ENCODE assay signal across 8 mouse cellular contexts in genomic region chr14:31493901-31494300, GRCm38 (mm10). TPM values are rescaled to one million over a fixed set of nuclear protein-coding genes. Genes with fewer than 3 reads are reported as not detected.
DNase-seq lines count a peak whose midpoint lies in the region; ATAC-seq lines count a peak whose summit lies in the region.

No protein-coding gene starts in this region.

- no peak for ATAC-seq in lung, embryonic 15.5 days (ENCODE audit: borderline replicate concordance, extremely low read depth, low FRiP score, low TSS enrichment)
- no peak for ATAC-seq in embryonic facial prominence, embryonic 11.5 days (replicated peaks; ENCODE audit: insufficient number of reproducible peaks, low FRiP score, low TSS enrichment, low read depth)
- ATAC-seq in limb, embryonic 11.5 days (ENCODE audit: insufficient number of reproducible peaks, low FRiP score, low TSS enrichment, low read depth): no peak

- H3K4me2 ChIP-seq in lung, embryonic 15.5 days: peak overlapping the region; percentile 79
- H3K4me2 ChIP-seq in embryonic facial prominence, embryonic 11.5 days (ENCODE audit: low read depth, low read length): peak overlapping the region; percentile 62
- H3K4me2 ChIP-seq in limb, embryonic 11.5 days (ENCODE audit: low read depth, severe bottlenecking): peak overlapping the region; percentile 66

- no peak overlapping the region for H3K27ac ChIP-seq in lung, embryonic 15.5 days
- H3K27ac ChIP-seq in embryonic facial prominence, embryonic 11.5 days (replicated peaks; ENCODE audit: low read depth, low read length): no peak overlapping the region
- no peak overlapping the region for H3K27ac ChIP-seq in limb, embryonic 11.5 days (replicated peaks; ENCODE audit: low read depth, low read length)

- H3K36me3 ChIP-seq in lung, embryonic 15.5 days: peaks cover 23% of the 10 kb centered on the region
- no peaks in the 10 kb centered on the region; the same call in 1 of the 2 replicates for H3K36me3 ChIP-seq in embryonic facial prominence, embryonic 11.5 days (replicated peaks; ENCODE audit: control insufficient read depth, insufficient read depth, low read depth, low read length)
- peaks cover 15% of the 10 kb centered on the region for H3K36me3 ChIP-seq in limb, embryonic 11.5 days (ENCODE audit: control insufficient read depth, insufficient read depth, low read length)
- peaks cover 2% of the 10 kb centered on the region; the same call in 1 of the 2 replicates for H3K36me3 ChIP-seq in splenic B cell, adult 2 months (ENCODE audit: control insufficient read depth, insufficient read depth, low read length, poor library complexity, severe bottlenecking)

- no peak for DNase-seq in lung, postnatal 36 days
- no peak for DNase-seq in embryonic facial prominence, embryonic 11.5 days (ENCODE audit: low spot score)
- no peak for DNase-seq in limb, embryonic 11.5 days (ENCODE audit: low spot score)
- peak; percentile 33 for DNase-seq in splenic B cell, adult 2 months (ENCODE audit: low read depth, low spot score)
- DNase-seq in urinary bladder, postnatal 14 days (ENCODE audit: low spot score): no peak
- DNase-seq in adrenal gland, postnatal 14 days: no peak
- no peak for DNase-seq in left cerebral cortex, postnatal 4 days

- H3K27me3 ChIP-seq in lung, embryonic 15.5 days: no peaks in the 10 kb centered on the region
- no peaks in the 10 kb centered on the region for H3K27me3 ChIP-seq in embryonic facial prominence, embryonic 11.5 days (ENCODE audit: control insufficient read depth, insufficient read depth, low read length)
- no peaks in the 10 kb centered on the region for H3K27me3 ChIP-seq in limb, embryonic 11.5 days (ENCODE audit: control insufficient read depth, insufficient read depth, low read length)
- no peaks in the 10 kb centered on the region for H3K27me3 ChIP-seq in splenic B cell, adult 2 months (ENCODE audit: control insufficient read depth, insufficient read depth, low read length, poor library complexity, severe bottlenecking)

- peak overlapping the region; percentile 72 for H3K4me3 ChIP-seq in lung, embryonic 15.5 days
- peak overlapping the region; percentile 93 for H3K4me3 ChIP-seq in embryonic facial prominence, embryonic 11.5 days (ENCODE audit: low read depth, low read length)
- H3K4me3 ChIP-seq in limb, embryonic 11.5 days (ENCODE audit: low read depth, low read length): peak overlapping the region; percentile 89

- intact Hi-C loops in left cerebral cortex, postnatal 4 days (cut with DNase I): loop anchor here (10.0 kb wide), 1 partner anchor 111 kb away; no protein-coding TSS in a partner anchor

- 27% methylated on average over 9 of the region's 9 CpGs for WGBS in lung, embryonic 15.5 days
- WGBS in embryonic facial prominence, embryonic 11.5 days: 44% methylated on average over 9 of the region's 9 CpGs
- 33% methylated on average over 9 of the region's 9 CpGs for WGBS in limb, embryonic 11.5 days

- peaks cover 22% of the 10 kb centered on the region for H3K4me1 ChIP-seq in lung, embryonic 15.5 days
- peaks cover 4% of the 10 kb centered on the region for H3K4me1 ChIP-seq in embryonic facial prominence, embryonic 11.5 days (ENCODE audit: control insufficient read depth, insufficient read depth, low read length)
- peaks cover 8% of the 10 kb centered on the region for H3K4me1 ChIP-seq in limb, embryonic 11.5 days (ENCODE audit: control insufficient read depth, insufficient read depth, low read length)

- H3K9me3 ChIP-seq in lung, embryonic 15.5 days: no peaks in the 10 kb centered on the region
- H3K9me3 ChIP-seq in embryonic facial prominence, embryonic 11.5 days (replicated peaks; ENCODE audit: control insufficient read depth, low read length): no peaks in the 10 kb centered on the region
- no peaks in the 10 kb centered on the region for H3K9me3 ChIP-seq in limb, embryonic 11.5 days (ENCODE audit: control insufficient read depth, low read length)

- H3K9ac ChIP-seq in lung, embryonic 15.5 days: peak overlapping the region; percentile 92
- peak overlapping the region; percentile 93 for H3K9ac ChIP-seq in embryonic facial prominence, embryonic 11.5 days (replicated peaks; ENCODE audit: low read length)
- peak overlapping the region; percentile 90 for H3K9ac ChIP-seq in limb, embryonic 11.5 days (ENCODE audit: low read length)

RNA-seq across cellular contexts. Expression of gene Eaf1, which starts 0.3 kb away (rescaled TPM):
- polyA plus RNA-seq in lung, embryonic 15.5 days (2015; fragmentation: Nextera tagmentation; extraction: Ambion mirVana): 20.1 and 22.7 TPM in 2 replicates
- 23.0 and 26.7 TPM in 2 replicates for polyA plus RNA-seq in embryonic facial prominence, embryonic 11.5 days (2014; fragmentation: Nextera tagmentation; extraction: Ambion mirVana)
- polyA plus RNA-seq in limb, embryonic 11.5 days (2014; fragmentation: Nextera tagmentation; extraction: Ambion mirVana): 29.3 and 31.5 TPM in 2 replicates
- 41.5 and 44.2 TPM in 2 replicates for total RNA-seq in adrenal gland, postnatal 14 days (2021)
- total RNA-seq in left cerebral cortex, postnatal 4 days (2021): 10 to 100 TPM; 14.5 to 15.5 TPM

RNA-seq across cellular contexts. Expression of gene Mettl6, which starts 0.9 kb away (rescaled TPM):
- 51.7 and 56.0 TPM in 2 replicates for polyA plus RNA-seq in lung, embryonic 15.5 days (2015; fragmentation: Nextera tagmentation; extraction: Ambion mirVana)
- 100 and 108 TPM in 2 replicates for polyA plus RNA-seq in embryonic facial prominence, embryonic 11.5 days (2014; fragmentation: Nextera tagmentation; extraction: Ambion mirVana)
- polyA plus RNA-seq in limb, embryonic 11.5 days (2014; fragmentation: Nextera tagmentation; extraction: Ambion mirVana): 90.7 and 92.8 TPM in 2 replicates
- 22.0 and 30.2 TPM in 2 replicates for total RNA-seq in adrenal gland, postnatal 14 days (2021)
- total RNA-seq in left cerebral cortex, postnatal 4 days (2021): 10 to 100 TPM; 31.8 to 33.9 TPM

RNA-seq across cellular contexts. Expression of gene Sh3bp5, which starts 58.0 kb away (rescaled TPM):
- 25.4 and 26.4 TPM in 2 replicates for polyA plus RNA-seq in lung, embryonic 15.5 days (2015; fragmentation: Nextera tagmentation; extraction: Ambion mirVana)
- 15.8 and 16.0 TPM in 2 replicates for polyA plus RNA-seq in embryonic facial prominence, embryonic 11.5 days (2014; fragmentation: Nextera tagmentation; extraction: Ambion mirVana)
- polyA plus RNA-seq in limb, embryonic 11.5 days (2014; fragmentation: Nextera tagmentation; extraction: Ambion mirVana): 26.7 and 33.4 TPM in 2 replicates
- total RNA-seq in adrenal gland, postnatal 14 days (2021): 123 and 142 TPM in 2 replicates
- total RNA-seq in left cerebral cortex, postnatal 4 days (2021): 100 to 1,000 TPM; 140 to 147 TPM
